Mouse (Mus musculus) megakaryocyte, embryonic 14.5 days (primary cell): ENCODE results near the gene Sorbs2. TPM values are rescaled to one million over a fixed set of nuclear protein-coding genes. Genes with fewer than 3 reads are reported as not detected.

Experiments
- H3K27me3 ChIP-seq: replicated peaks from 2 replicates; pipeline ENCODE3; 2012; ENCODE audit warnings: inconsistent platforms
- H3K36me3 ChIP-seq: replicated peaks from 2 replicates; pipeline ENCODE3; 2012; ENCODE audit warnings: low read length, inconsistent platforms, mixed read lengths
- H3K4me1 ChIP-seq: 2 replicates; pipeline ENCODE4 v1.6.1; 2012; ENCODE audit warnings: inconsistent platforms
- H3K4me3 ChIP-seq: replicated peaks from 2 replicates; pipeline ENCODE3; 2012; ENCODE audit warnings: moderate library complexity, mild to moderate bottlenecking, inconsistent platforms
- H3K9me3 ChIP-seq: 2 replicates; pipeline ENCODE4 v1.6.1; 2012; ENCODE audit warnings: inconsistent platforms
- FLI1 ChIP-seq: IDR thresholded peaks from 2 replicates; pipeline ENCODE4 v1.6.1; 2012; ENCODE audit warnings: low read length, inconsistent platforms, mixed read lengths
- GATA1 ChIP-seq: IDR thresholded peaks from 3 replicates; pipeline ENCODE4 v1.6.1; 2012; ENCODE audit warnings: mixed read lengths, low read length, inconsistent platforms, borderline replicate concordance
- polyA plus RNA-seq: library from polyadenylated mRNA; stranded (reverse); fragments of >175 nt; gene quantifications from 2 replicates; pipeline ENCODE4 v1.2.3, GENCODE M21; 2012; ENCODE audit warnings: low replicate concordance; ENCODE audit not compliant: insufficient read depth

The Sorbs2 gene
- polyA plus RNA-seq, 1 experiment, result not detected

DNA sequence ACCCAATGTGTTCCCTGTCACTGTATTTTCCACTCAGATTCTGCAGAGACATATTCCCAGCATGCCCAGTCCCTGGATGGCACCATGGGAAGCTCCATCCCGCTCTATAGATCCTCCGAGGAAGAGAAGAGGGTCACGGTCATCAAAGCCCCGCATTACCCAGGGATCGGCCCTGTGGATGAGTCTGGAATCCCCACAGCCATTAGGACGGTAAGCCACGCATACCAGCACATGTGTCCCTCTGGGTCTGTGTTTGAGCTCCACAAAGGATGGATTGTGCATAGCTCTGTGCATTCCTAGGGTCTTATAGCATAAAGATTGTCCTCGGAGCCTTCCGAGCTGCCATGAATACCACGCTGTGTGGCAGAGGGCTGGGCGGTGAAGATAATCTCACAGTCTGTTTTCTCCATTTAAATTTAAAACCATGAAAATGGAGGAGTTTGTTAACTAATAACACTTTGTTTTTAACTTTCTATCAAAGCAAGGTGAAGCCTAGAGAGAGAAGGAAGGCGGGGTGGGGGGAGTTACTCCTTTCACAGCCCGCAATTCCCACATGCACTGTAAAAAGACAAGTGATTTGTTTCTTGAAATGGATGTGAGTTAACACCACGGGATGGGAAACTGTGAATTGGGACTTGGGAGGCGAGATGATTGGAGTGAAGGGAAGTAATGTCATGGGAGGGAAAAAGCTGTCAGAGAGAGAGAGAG, 255.5 kb downstream of the Sorbs2 start:
- H3K4me3 ChIP-seq, result no peak overlapping the region
- H3K36me3 ChIP-seq, result no peaks in the 10 kb centered on the region
- no peaks in the 10 kb centered on the region for H3K27me3 ChIP-seq
- TF ChIP-seq FLI1 (no peak), GATA1 (no peak)
- H3K9me3 ChIP-seq, result peaks cover 6% of the 10 kb centered on the region; the same call in 1 of the 2 replicates
- no peaks in the 10 kb centered on the region for H3K4me1 ChIP-seq

DNA sequence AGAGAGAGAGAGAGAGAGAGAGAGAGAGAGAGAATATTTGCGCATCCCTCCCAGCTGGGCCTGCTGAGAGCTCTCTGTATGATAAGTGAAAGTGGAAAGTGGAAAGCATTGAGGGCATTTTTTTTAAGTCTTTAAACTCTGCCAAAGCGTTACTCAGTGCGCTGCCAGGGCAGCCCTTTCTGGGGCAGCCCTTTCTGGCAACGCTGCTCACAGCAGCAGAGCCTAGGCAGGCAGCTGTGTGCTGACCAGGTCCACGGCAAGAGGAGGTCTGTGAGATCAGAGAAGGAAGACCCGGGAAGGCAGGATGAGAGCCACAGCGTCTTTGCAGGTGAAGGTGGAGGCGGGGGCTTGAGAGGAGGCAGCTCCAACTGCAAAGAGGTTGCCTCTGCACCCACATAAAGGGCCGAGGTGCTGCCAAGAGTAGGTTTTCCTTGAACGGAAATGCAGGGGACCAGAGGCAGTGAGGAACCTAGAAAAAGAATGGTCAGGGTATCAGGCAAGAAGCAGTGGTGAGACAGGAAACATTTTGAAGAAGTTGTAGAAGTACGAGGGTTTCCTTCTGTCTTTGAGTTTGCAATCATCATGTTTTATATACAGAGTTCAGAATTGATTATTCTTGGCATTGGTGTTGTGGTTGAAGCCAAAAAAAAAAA, 256.2 kb downstream of the Sorbs2 start:
- H3K27me3 ChIP-seq, result no peaks in the 10 kb centered on the region
- no peaks in the 10 kb centered on the region for H3K36me3 ChIP-seq
- peak overlapping the region; percentile 50 for H3K4me3 ChIP-seq
- H3K4me1 ChIP-seq, result no peaks in the 10 kb centered on the region
- TF ChIP-seq GATA1 (no peak), FLI1 (no peak)
- peaks cover 6% of the 10 kb centered on the region; the same call in 1 of the 2 replicates for H3K9me3 ChIP-seq

DNA sequence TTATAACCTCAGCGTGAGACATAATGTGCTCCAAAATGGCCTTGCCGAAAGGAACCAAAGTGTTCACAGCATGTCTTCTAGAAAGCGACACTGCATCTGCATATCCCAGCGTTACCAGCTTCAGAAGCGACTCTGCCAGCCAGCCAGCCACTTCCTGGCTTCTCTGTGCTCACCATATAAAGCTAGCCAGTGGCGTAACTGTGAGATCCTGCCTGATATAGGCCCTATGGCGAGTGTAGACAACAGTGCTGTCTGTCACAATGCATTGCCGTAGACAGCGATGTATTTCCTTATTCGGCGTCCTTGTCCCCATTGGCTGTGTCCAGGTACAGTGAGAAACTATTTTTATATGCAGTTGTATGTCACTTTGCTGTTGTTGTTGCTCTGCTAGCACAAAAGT, 258.6 kb downstream of the Sorbs2 start:
- Histone ChIP-seq H3K27me3 (no peaks in the 10 kb centered on the region), H3K9me3 (peaks cover 6% of the 10 kb centered on the region; the same call in 1 of the 2 replicates), H3K36me3 (no peaks in the 10 kb centered on the region), H3K4me1 (no peaks in the 10 kb centered on the region), H3K4me3 (no peak overlapping the region)
- TF ChIP-seq GATA1, result no peak
- no peak for TF ChIP-seq FLI1

DNA sequence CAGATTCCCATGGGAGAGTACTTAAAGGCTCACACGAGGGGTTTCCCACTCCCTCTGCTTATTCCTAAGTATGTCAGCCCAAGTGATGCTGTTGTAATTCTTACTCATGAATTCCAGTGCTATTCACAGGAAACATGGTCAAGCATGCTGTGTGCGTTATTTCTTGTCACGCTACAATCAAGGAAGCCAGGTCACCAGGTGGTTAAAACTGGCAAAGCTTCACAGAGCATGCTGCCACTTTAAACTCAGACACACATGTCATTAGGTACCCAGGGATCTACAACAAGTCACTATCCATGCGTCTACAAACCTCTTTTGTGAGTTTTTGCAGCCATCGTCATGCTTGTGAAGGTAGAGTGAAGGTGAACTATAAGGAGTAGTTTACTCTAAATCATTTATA, 267.3 kb downstream of the Sorbs2 start:
- Histone ChIP-seq H3K4me3 (no peak overlapping the region), H3K4me1 (no peaks in the 10 kb centered on the region), H3K27me3 (no peaks in the 10 kb centered on the region), H3K9me3 (0 out of 2 replicates have a peak, but pooled peaks cover 3% of the 10 kb centered on the region), H3K36me3 (no peaks in the 10 kb centered on the region)
- TF ChIP-seq GATA1 (no peak), FLI1 (no peak)

DNA sequence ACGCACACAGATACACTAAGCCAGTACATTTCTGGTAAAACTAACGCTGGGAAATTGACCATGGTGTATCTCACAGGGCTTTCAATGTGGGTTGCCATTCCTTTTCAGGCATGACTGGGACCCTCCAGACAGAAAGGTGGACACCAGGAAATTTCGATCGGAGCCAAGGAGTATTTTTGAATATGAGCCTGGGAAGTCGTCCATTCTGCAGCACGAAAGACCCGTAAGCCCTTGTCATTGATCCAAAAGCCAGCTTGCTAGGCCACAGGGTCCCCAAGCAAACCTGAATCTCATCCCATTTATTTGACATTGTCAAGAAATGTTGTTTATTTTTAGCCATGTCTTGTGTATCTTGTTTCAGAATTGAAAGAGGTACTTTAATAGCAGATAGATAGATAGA, 267.9 kb downstream of the Sorbs2 start:
- Histone ChIP-seq H3K4me1 (no peaks in the 10 kb centered on the region), H3K27me3 (no peaks in the 10 kb centered on the region), H3K36me3 (no peaks in the 10 kb centered on the region), H3K9me3 (0 out of 2 replicates have a peak, but pooled peaks cover 3% of the 10 kb centered on the region), H3K4me3 (no peak overlapping the region)
- TF ChIP-seq GATA1, result no peak
- TF ChIP-seq FLI1, result no peak

DNA sequence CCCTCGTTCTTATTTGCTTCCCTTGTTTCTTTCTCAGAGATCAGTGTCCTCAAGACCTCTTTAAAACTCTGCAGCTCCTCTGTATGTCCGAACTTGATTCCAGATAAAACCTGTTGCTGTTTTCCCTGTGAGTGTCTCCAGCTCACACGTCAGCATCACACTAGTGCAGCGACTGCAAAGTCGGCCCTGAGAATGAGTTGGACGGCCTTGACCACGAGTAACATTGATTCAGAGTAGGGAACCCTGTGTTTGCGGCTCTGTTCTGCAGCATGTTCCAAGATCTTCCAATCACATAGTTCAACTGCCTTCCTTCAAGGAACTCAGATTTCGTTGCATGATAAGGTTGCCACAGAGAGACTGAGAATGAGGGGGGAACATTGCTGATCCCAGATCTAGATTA, 268.8 kb downstream of the Sorbs2 start:
- TF ChIP-seq GATA1 (no peak), FLI1 (no peak)
- no peaks in the 10 kb centered on the region for H3K36me3 ChIP-seq

DNA sequence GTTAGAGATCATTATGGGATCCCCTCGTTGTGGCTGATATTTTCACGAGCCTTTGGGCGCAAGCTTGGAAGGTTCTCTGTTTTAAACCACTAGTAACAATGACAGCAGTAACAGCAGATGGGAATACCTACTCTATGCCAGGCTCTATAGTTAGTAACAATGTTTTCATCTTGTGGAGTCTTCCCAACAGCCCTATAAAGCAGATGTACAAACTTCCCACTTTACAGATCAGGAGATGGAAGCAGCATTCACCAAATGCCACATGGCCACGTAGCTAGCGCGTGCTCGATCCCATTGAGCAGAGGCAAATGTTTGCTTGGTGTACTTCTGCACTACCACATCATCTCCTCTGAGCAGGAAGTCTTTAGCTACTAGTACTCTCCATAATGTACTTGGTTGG, 269.4 kb downstream of the Sorbs2 start:
- no peak overlapping the region for H3K4me3 ChIP-seq
- TF ChIP-seq FLI1, result no peak
- no peak for TF ChIP-seq GATA1
- 0 out of 2 replicates have a peak, but pooled peaks cover 3% of the 10 kb centered on the region for H3K9me3 ChIP-seq
- H3K36me3 ChIP-seq, result no peaks in the 10 kb centered on the region
- H3K27me3 ChIP-seq, result no peaks in the 10 kb centered on the region
- no peaks in the 10 kb centered on the region for H3K4me1 ChIP-seq

More for the DNA sequence above, 268.8 kb downstream of the Sorbs2 start:
- H3K4me3 ChIP-seq, result no peak overlapping the region
- H3K9me3 ChIP-seq, result 0 out of 2 replicates have a peak, but pooled peaks cover 3% of the 10 kb centered on the region
- no peaks in the 10 kb centered on the region for H3K27me3 ChIP-seq
- no peaks in the 10 kb centered on the region for H3K4me1 ChIP-seq

DNA sequence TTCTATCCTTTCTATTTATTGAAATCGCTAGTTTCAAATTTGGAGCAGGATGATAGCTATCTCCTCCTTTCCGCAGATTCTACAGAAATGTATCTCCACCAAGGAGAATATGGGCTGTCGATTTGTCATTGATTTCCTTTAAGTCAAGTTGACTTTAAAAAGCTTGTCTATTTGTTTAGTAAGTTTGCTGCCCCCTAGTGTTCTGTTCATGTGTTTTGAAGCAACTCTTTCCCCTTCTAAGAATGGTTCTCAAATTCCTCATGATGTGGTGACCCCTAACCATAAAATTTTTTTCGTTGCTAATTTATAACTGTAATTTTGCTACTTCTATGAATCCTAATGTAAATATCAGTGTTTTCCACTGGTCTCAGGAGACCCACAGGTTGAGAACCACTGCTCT, 273.0 kb downstream of the Sorbs2 start:
- Histone ChIP-seq H3K9me3 (no peaks in the 10 kb centered on the region), H3K36me3 (no peaks in the 10 kb centered on the region), H3K4me1 (no peaks in the 10 kb centered on the region), H3K4me3 (no peak overlapping the region), H3K27me3 (no peaks in the 10 kb centered on the region)
- TF ChIP-seq FLI1 (no peak), GATA1 (no peak)

DNA sequence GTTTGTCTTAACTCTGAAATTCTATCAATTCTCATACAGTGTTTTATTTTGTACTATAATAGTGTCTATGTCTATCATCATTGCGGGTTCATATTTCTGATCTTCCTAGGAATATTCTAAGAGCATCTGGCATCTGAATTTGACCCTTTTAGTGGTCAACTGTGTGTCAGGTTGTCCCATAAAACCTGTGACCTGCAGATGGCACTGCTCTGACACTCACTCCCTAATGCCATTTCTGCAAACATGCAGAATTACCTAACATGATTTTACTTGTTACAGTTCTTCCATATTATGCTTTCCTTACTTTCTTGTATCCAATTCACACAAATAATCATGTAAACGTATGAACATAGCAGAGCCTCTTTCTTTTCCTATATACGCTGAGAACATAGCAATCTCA, 281.0 kb downstream of the Sorbs2 start:
- H3K4me3 ChIP-seq, result no peak overlapping the region
- TF ChIP-seq FLI1, result no peak
- TF ChIP-seq GATA1, result no peak

DNA sequence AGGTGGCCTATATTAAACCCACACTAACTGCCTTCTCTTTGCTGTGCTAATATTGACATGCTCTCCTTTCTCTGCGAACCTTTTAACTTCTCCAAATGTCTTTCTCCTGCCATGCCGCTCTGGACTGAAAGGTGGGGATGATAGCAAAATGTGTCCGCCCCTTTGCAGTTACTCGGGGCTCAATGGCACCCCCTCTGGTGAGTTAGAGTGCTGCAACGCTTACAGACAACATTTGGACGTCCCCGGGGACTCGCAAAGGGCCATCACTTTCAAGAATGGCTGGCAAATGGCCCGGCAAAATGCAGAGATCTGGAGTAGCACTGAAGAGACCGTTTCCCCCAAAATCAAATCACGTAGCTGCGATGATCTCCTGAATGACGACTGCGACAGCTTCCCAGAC, 287.3 kb downstream of the Sorbs2 start:
- Histone ChIP-seq H3K27me3 (no peaks in the 10 kb centered on the region), H3K4me3 (no peak overlapping the region), H3K9me3 (peaks cover 7% of the 10 kb centered on the region; the same call in 1 of the 2 replicates), H3K36me3 (no peaks in the 10 kb centered on the region), H3K4me1 (no peaks in the 10 kb centered on the region)
- TF ChIP-seq FLI1 (no peak), GATA1 (no peak)

More for the DNA sequence above, 281.0 kb downstream of the Sorbs2 start:
- no peaks in the 10 kb centered on the region for H3K27me3 ChIP-seq
- no peaks in the 10 kb centered on the region for H3K9me3 ChIP-seq
- H3K4me1 ChIP-seq, result no peaks in the 10 kb centered on the region
- no peaks in the 10 kb centered on the region for H3K36me3 ChIP-seq
